Mouse (Mus musculus): ENCODE measurements around the gene Abcc4. TPM values are rescaled to one million over a fixed set of nuclear protein-coding genes. Genes with fewer than 3 reads are reported as not detected.

The Abcc4 gene
- total RNA-seq, 4 experiments from 2014 or later: 9.7 to 10.9 (median 10.2) TPM

- no peak for DNase-seq (ENCODE audit: low spot score in 2 of 2)
Measured at GRCm38 (mm10) chr14:118510216-118510615, 195.8 kb downstream of the Abcc4 start.

GRCm38 (mm10) chr14:118507829-118508228, 198.2 kb downstream of the Abcc4 start:
- DNase-seq (ENCODE audit: low spot score in 2 of 2): no peak

- peak in 1 of 2 experiments; percentile 5 for DNase-seq (ENCODE audit: low spot score in 2 of 2)
Measured at GRCm38 (mm10) chr14:118506591-118507146, 199.3 kb downstream of the Abcc4 start.

- no peak for DNase-seq (ENCODE audit: low spot score in 2 of 2)
Measured at GRCm38 (mm10) chr14:118496767-118497166, 209.3 kb downstream of the Abcc4 start.

- no peak for DNase-seq (ENCODE audit: low spot score in 2 of 2)
Measured at GRCm38 (mm10) chr14:118495458-118495857, 210.6 kb downstream of the Abcc4 start.

- no peak for DNase-seq (ENCODE audit: low spot score in 2 of 2)
Measured at GRCm38 (mm10) chr14:118491708-118492107, 214.3 kb downstream of the Abcc4 start.

GRCm38 (mm10) chr14:118491300-118491699, 214.7 kb downstream of the Abcc4 start:
- DNase-seq (ENCODE audit: low spot score in 2 of 2): no peak

- DNase-seq (ENCODE audit: low spot score in 2 of 2): no peak
Measured at GRCm38 (mm10) chr14:118490525-118490924, 215.5 kb downstream of the Abcc4 start.

- DNase-seq (ENCODE audit: low spot score in 2 of 2): no peak
Measured at GRCm38 (mm10) chr14:118486349-118486748, 219.7 kb downstream of the Abcc4 start.

GRCm38 (mm10) chr14:118485646-118486045, 220.4 kb downstream of the Abcc4 start:
- DNase-seq (ENCODE audit: low spot score in 2 of 2): no peak

- no peak for DNase-seq (ENCODE audit: low spot score in 2 of 2)
Measured at GRCm38 (mm10) chr14:118482320-118482719, 223.7 kb downstream of the Abcc4 start.

GRCm38 (mm10) chr14:118481779-118482178, 224.2 kb downstream of the Abcc4 start:
- no peak for DNase-seq (ENCODE audit: low spot score in 2 of 2)

- no peak for DNase-seq (ENCODE audit: low spot score in 2 of 2)
Measured at GRCm38 (mm10) chr14:118476329-118476728, 229.7 kb downstream of the Abcc4 start.

- DNase-seq (ENCODE audit: low spot score in 2 of 2): no peak
Measured at GRCm38 (mm10) chr14:118475100-118475454, 230.9 kb downstream of the Abcc4 start.

- DNase-seq (ENCODE audit: low spot score in 2 of 2): no peak
Measured at GRCm38 (mm10) chr14:118474226-118475099, 231.6 kb downstream of the Abcc4 start.

- no peak for DNase-seq (ENCODE audit: low spot score in 2 of 2)
Measured at GRCm38 (mm10) chr14:118473831-118474193, 232.2 kb downstream of the Abcc4 start.

- no peak for DNase-seq (ENCODE audit: low spot score in 2 of 2)
Measured at GRCm38 (mm10) chr14:118473188-118473830, 232.7 kb downstream of the Abcc4 start.

GRCm38 (mm10) chr14:118465331-118465730, 240.7 kb downstream of the Abcc4 start:
- no peak for DNase-seq (ENCODE audit: low spot score in 2 of 2)

GRCm38 (mm10) chr14:118464401-118464800, 241.6 kb downstream of the Abcc4 start:
- no peak for DNase-seq (ENCODE audit: low spot score in 2 of 2)

GRCm38 (mm10) chr14:118452572-118452971, 253.4 kb downstream of the Abcc4 start:
- DNase-seq (ENCODE audit: low spot score in 2 of 2): no peak

GRCm38 (mm10) chr14:118440155-118440554, 265.9 kb downstream of the Abcc4 start:
- DNase-seq (ENCODE audit: low spot score in 2 of 2): no peak

- DNase-seq (ENCODE audit: low spot score in 2 of 2): no peak
Measured at GRCm38 (mm10) chr14:118437156-118437931, 268.7 kb downstream of the Abcc4 start.
